Mouse (Mus musculus) embryonic fibroblast, embryonic 13.5 days (primary cell): ENCODE data around the gene Olfr288. TPM values are rescaled to one million over a fixed set of nuclear protein-coding genes. Genes with fewer than 3 reads are reported as not detected.

Experiments used
- H3K27ac ChIP-seq: 2 replicates; pipeline ENCODE4 v1.5.1; 2012; ENCODE audit warnings: low read length, control low read depth, inconsistent platforms; ENCODE audit not compliant: insufficient read depth
- H3K4me1 ChIP-seq: 2 replicates; pipeline ENCODE4 v1.6.1; 2011; ENCODE audit warnings: low read length; ENCODE audit not compliant: control insufficient read depth, insufficient read depth
- H3K4me3 ChIP-seq: 2 replicates; pipeline ENCODE4 v1.5.1; 2011; ENCODE audit warnings: mild to moderate bottlenecking, control low read depth, low read length; ENCODE audit not compliant: insufficient read depth
- CTCF ChIP-seq: IDR thresholded peaks from 2 replicates; pipeline ENCODE4 v1.5.1; 2011; ENCODE audit warnings: mild to moderate bottlenecking, control low read depth, low read length, moderate library complexity, borderline replicate concordance; ENCODE audit not compliant: insufficient read depth
- POLR2A ChIP-seq: IDR thresholded peaks from 2 replicates; pipeline ENCODE4 v1.6.1; 2011; ENCODE audit warnings: low read depth, mild to moderate bottlenecking, control low read depth, low read length, moderate library complexity
- polyA plus RNA-seq: library from polyadenylated mRNA; stranded (reverse); fragments of >200 nt; gene quantifications from 2 replicates; pipeline ENCODE4 v1.2.4, GENCODE M21; 2011; ENCODE audit warnings: low read depth; ENCODE audit not compliant: missing spikeins, insufficient read length

Gene Olfr288
- polyA plus RNA-seq, 1 experiment = not detected

- TF ChIP-seq POLR2A = no peak
- TF ChIP-seq CTCF = no peak
- Histone ChIP-seq H3K27ac (no peak overlapping the region), H3K4me3 (peak overlapping the region; percentile 31), H3K4me1 (no peaks in the 10 kb centered on the region)
Observed at GRCm38 (mm10) chr15:98167645-98168621, 27.4 kb downstream of the Olfr288 start.

GRCm38 (mm10) chr15:98166963-98167644, 28.2 kb downstream of the Olfr288 start, which contains the start of gene Ccdc184:
Gene Ccdc184 (plus strand): TSS chr15:98167158.
- Histone ChIP-seq H3K27ac (no peak within 1 kb of the TSS), H3K4me3 (peak within 1 kb of the TSS; percentile 31), H3K4me1 (no peaks in the 10 kb centered on the region)
- TF ChIP-seq CTCF (no peak), POLR2A (no peak)

GRCm38 (mm10) chr15:98165525-98165924, 29.8 kb downstream of the Olfr288 start, which contains the start of gene Asb8:
Gene Asb8 (minus strand): TSS chr15:98165625.
- Histone ChIP-seq H3K4me3 (no peak within 1 kb of the TSS), H3K27ac (no peak within 1 kb of the TSS), H3K4me1 (no peaks in the 10 kb centered on the region)
- TF ChIP-seq POLR2A = no peak
- no peak for TF ChIP-seq CTCF

GRCm38 (mm10) chr15:98162561-98162960, 32.8 kb downstream of the Olfr288 start:
- TF ChIP-seq CTCF (no peak), POLR2A (no peak)
- Histone ChIP-seq H3K4me3 (no peak overlapping the region), H3K27ac (no peak overlapping the region), H3K4me1 (no peaks in the 10 kb centered on the region)

- H3K4me1 ChIP-seq = no peaks in the 10 kb centered on the region
- TF ChIP-seq CTCF (no peak), POLR2A (no peak)
- H3K4me3 ChIP-seq = no peak overlapping the region
- no peak overlapping the region for H3K27ac ChIP-seq
Observed at GRCm38 (mm10) chr15:98161026-98161805, 34.1 kb downstream of the Olfr288 start.

GRCm38 (mm10) chr15:98157253-98157652, 38.1 kb downstream of the Olfr288 start:
- no peak overlapping the region for H3K27ac ChIP-seq
- H3K4me1 ChIP-seq = no peaks in the 10 kb centered on the region
- no peak overlapping the region for H3K4me3 ChIP-seq
- no peak for TF ChIP-seq CTCF
- TF ChIP-seq POLR2A = no peak

GRCm38 (mm10) chr15:98155944-98156343, 39.4 kb downstream of the Olfr288 start:
- Histone ChIP-seq H3K4me3 (no peak overlapping the region), H3K4me1 (no peaks in the 10 kb centered on the region), H3K27ac (peak overlapping the region; percentile 70; the same call in 1 of the 2 replicates)
- TF ChIP-seq POLR2A = no peak
- TF ChIP-seq CTCF = no peak

GRCm38 (mm10) chr15:98155272-98155671, 40.1 kb downstream of the Olfr288 start:
- H3K27ac ChIP-seq = peak overlapping the region; percentile 10; the same call in 1 of the 2 replicates
- no peak overlapping the region for H3K4me3 ChIP-seq
- no peak for TF ChIP-seq POLR2A
- TF ChIP-seq CTCF = no peak
- no peaks in the 10 kb centered on the region for H3K4me1 ChIP-seq

- Histone ChIP-seq H3K4me1 (no peaks in the 10 kb centered on the region), H3K4me3 (no peak overlapping the region), H3K27ac (no peak overlapping the region)
- TF ChIP-seq CTCF = no peak
- TF ChIP-seq POLR2A = no peak
Observed at GRCm38 (mm10) chr15:98154631-98155030, 40.7 kb downstream of the Olfr288 start.
